In the genomic region with DNA sequence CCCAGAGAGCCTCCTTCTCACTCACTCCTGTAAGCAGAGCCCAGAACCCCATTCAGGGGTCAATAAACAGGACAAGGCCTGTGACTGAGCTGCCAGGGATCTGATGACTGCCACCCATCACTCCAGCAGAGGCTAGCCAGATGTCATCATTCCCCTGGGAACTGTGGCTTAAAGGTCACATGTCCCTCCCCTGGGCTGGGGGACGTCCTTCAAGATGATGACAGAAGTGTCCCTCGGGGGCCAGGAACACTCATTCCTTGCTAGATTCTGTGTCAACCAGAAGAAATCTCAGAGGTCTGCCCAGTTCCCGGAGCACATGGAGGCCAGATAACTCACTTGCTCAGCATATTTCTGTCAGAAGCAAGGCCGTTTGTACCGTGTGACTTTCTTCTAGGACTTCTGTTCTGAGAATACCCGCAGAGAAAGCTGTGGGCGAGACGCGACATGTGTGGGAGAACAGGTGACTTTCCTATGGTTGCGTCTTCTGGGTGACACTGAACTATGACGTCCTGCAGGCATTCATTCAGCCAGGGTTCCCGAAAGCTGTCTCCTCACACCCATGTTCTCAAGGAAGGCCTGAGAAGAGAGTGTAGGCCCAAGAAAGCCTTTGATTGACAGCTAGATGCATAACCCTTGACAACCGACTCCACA, we compare ENCODE assay signal across 11 mouse cellular contexts. TPM values are rescaled to one million over a fixed set of nuclear protein-coding genes. Genes with fewer than 3 reads are reported as not detected.
DNase-seq lines count a peak whose midpoint lies in the region; ATAC-seq lines count a peak whose summit lies in the region.
"Had no signal": no experiment of that assay in that cellular context is flagged by ENCODE, and none has a peak within 500 bp of the region (broad histone marks: within the 10 kb centered on the region; RNA-seq: fewer than 3 reads in every experiment).

No protein-coding gene starts in this region.

- H3K4me3 ChIP-seq in kidney, embryonic 14.5 days (ENCODE audit: low read length) = no peak overlapping the region
- no peak overlapping the region for H3K4me3 ChIP-seq in hindbrain, embryonic 16.5 days (ENCODE audit: low read length)
- no peak overlapping the region for H3K4me3 ChIP-seq in hindbrain, embryonic 14.5 days (replicated peaks; ENCODE audit: low read length)
- H3K4me3 ChIP-seq: neural tube, embryonic 12.5 days had no signal

- H3K27ac ChIP-seq in kidney, embryonic 14.5 days (ENCODE audit: low read depth, low read length) = no peak overlapping the region
- no peak overlapping the region for H3K27ac ChIP-seq in hindbrain, embryonic 16.5 days (ENCODE audit: low read depth, low read length)
- no peak overlapping the region for H3K27ac ChIP-seq in hindbrain, embryonic 14.5 days
- H3K27ac ChIP-seq: neural tube, embryonic 12.5 days had no signal

- no peak overlapping the region for H3K4me2 ChIP-seq in kidney, embryonic 14.5 days (replicated peaks; ENCODE audit: low read depth, low read length)
- H3K4me2 ChIP-seq in hindbrain, embryonic 16.5 days (ENCODE audit: low read length) = no peak overlapping the region
- no peak overlapping the region for H3K4me2 ChIP-seq in hindbrain, embryonic 14.5 days (replicated peaks)
- H3K4me2 ChIP-seq: neural tube, embryonic 12.5 days had no signal

- 52% methylated on average over 13 of the region's 13 CpGs for WGBS in kidney, embryonic 14.5 days
- 78% methylated on average over 13 of the region's 13 CpGs for WGBS in hindbrain, embryonic 16.5 days
- 80% methylated on average over 13 of the region's 13 CpGs for WGBS in hindbrain, embryonic 14.5 days

- no peaks in the 10 kb centered on the region for H3K27me3 ChIP-seq in kidney, embryonic 14.5 days (ENCODE audit: control insufficient read depth, insufficient read depth, low read length)
- H3K27me3 ChIP-seq in hindbrain, embryonic 16.5 days (replicated peaks; ENCODE audit: control insufficient read depth, insufficient read depth, low read length) = no peaks in the 10 kb centered on the region
- H3K27me3 ChIP-seq in hindbrain, embryonic 14.5 days (ENCODE audit: control insufficient read depth, insufficient read depth, low read length) = no peaks in the 10 kb centered on the region
- H3K27me3 ChIP-seq: neural tube, embryonic 12.5 days had no signal

- peaks cover 50% of the 10 kb centered on the region for H3K4me1 ChIP-seq in kidney, embryonic 14.5 days (ENCODE audit: control insufficient read depth, insufficient read depth, low read length)
- peaks cover 9% of the 10 kb centered on the region for H3K4me1 ChIP-seq in hindbrain, embryonic 16.5 days (ENCODE audit: control insufficient read depth, insufficient read depth, low read depth, low read length)
- H3K4me1 ChIP-seq in hindbrain, embryonic 14.5 days (replicated peaks; ENCODE audit: control insufficient read depth, insufficient read depth, low read length) = peaks cover 12% of the 10 kb centered on the region; the same call in 1 of the 2 replicates

- H3K9me3 ChIP-seq in kidney, embryonic 14.5 days (ENCODE audit: control insufficient read depth, low read length) = no peaks in the 10 kb centered on the region
- no peaks in the 10 kb centered on the region for H3K9me3 ChIP-seq in hindbrain, embryonic 16.5 days (ENCODE audit: control insufficient read depth, low read length)
- H3K9me3 ChIP-seq in hindbrain, embryonic 14.5 days (ENCODE audit: control insufficient read depth, low read length) = no peaks in the 10 kb centered on the region
- H3K9me3 ChIP-seq: neural tube, embryonic 12.5 days had no signal

- ATAC-seq in kidney, embryonic 14.5 days (ENCODE audit: low FRiP score, low TSS enrichment) = no peak
- ATAC-seq in hindbrain, embryonic 16.5 days = no peak
- no peak for ATAC-seq in hindbrain, embryonic 14.5 days (ENCODE audit: low FRiP score)

- DNase-seq in kidney, adult 9 months = peak; percentile 57
- peak; percentile 77 for DNase-seq in adrenal gland, adult 8-10 months
- peak; percentile 62 for DNase-seq in heart, postnatal 4 days
- peak; percentile 57 to 77 for DNase-seq in lung, postnatal 4 days
- DNase-seq in ovary, postnatal 10 days (ENCODE audit: low spot score) = no peak
- DNase-seq in hindbrain, embryonic 14.5 days (ENCODE audit: low spot score) = no peak
- DNase-seq: cerebellum, postnatal 10 days; gastrocnemius, postnatal 10 days had no signal

- H3K9ac ChIP-seq in kidney, embryonic 14.5 days (ENCODE audit: low read depth, low read length) = no peak overlapping the region
- H3K9ac ChIP-seq in hindbrain, embryonic 16.5 days (ENCODE audit: low read depth, low read length) = no peak overlapping the region
- no peak overlapping the region for H3K9ac ChIP-seq in hindbrain, embryonic 14.5 days
- H3K9ac ChIP-seq: neural tube, embryonic 12.5 days had no signal

- peaks cover 10% of the 10 kb centered on the region; the same call in 1 of the 2 replicates for H3K36me3 ChIP-seq in kidney, embryonic 14.5 days (ENCODE audit: control insufficient read depth, insufficient read depth, low read length)
- no peaks in the 10 kb centered on the region for H3K36me3 ChIP-seq in hindbrain, embryonic 16.5 days (ENCODE audit: control insufficient read depth, insufficient read depth, low read length)
- no peaks in the 10 kb centered on the region for H3K36me3 ChIP-seq in hindbrain, embryonic 14.5 days (replicated peaks; ENCODE audit: control insufficient read depth, insufficient read depth)

RNA-seq across cellular contexts. Expression of a gene that starts 46.1 kb away (rescaled TPM):
- 17.6 and 21.2 TPM in 2 replicates for polyA plus RNA-seq in kidney, embryonic 14.5 days (2014; fragmentation: Nextera tagmentation; extraction: Ambion mirVana)
- total RNA-seq in adrenal gland, adult 8-10 months (2022) = 10 to 100 TPM; 27.0 to 49.6 (median 37.1) TPM
- total RNA-seq in heart, postnatal 4 days (2021) = 10 to 100 TPM; 20.7 to 20.9 TPM
- polyA plus RNA-seq in hindbrain, embryonic 16.5 days (2015; fragmentation: Nextera tagmentation; extraction: Ambion mirVana) = 7.7 and 9.3 TPM in 2 replicates
- polyA plus RNA-seq in hindbrain, embryonic 14.5 days (2014; fragmentation: Nextera tagmentation; extraction: Ambion mirVana) = 7.3 and 9.0 TPM in 2 replicates

Comparison
In these comparisons a context has a peak if more than half of its experiments do, and no peak if none do; other contexts are left out.
1. DNase-seq: peak in kidney, adult 9 months (single experiment), adrenal gland, adult 8-10 months (single experiment), heart, postnatal 4 days (single experiment) and lung, postnatal 4 days (2 of 2); none in ovary, postnatal 10 days (single experiment) and hindbrain, embryonic 14.5 days (single experiment).